Mouse (Mus musculus): ENCODE measurements around the gene Cnot4. TPM values are rescaled to one million over a fixed set of nuclear protein-coding genes. Genes with fewer than 3 reads are reported as not detected.

Cnot4 gene
- polyA plus RNA-seq (2015; fragmentation: Nextera tagmentation; extraction: Ambion mirVana), result 27.0 and 33.7 TPM in 2 replicates

GRCm38 (mm10) chr6:35133579-35134488 is at the start of gene Cnot4:
TSS of gene Cnot4 (minus strand) at chr6:35133724.

GRCm38 (mm10) chr6:35176979-35177649 is 43.6 kb upstream of the Cnot4 start, which contains the start of gene Nup205:
TSS of gene Nup205 (plus strand) at chr6:35177421.

GRCm38 (mm10) chr6:34988081-34988761 is 145.3 kb downstream of the Cnot4 start, which contains the start of gene Slc23a4:
TSS of gene Slc23a4 (minus strand) at chr6:34988404.

Other genes starting within 250 kb of the Cnot4 start
- gene Wdr91, start 222.8 kb downstream of the Cnot4 start, polyA plus RNA-seq (2015; fragmentation: Nextera tagmentation; extraction: Ambion mirVana), result 17.2 and 17.6 TPM in 2 replicates
- not detected in 2 replicates for gene Stra8, start 213.6 kb downstream of the Cnot4 start, polyA plus RNA-seq (2015; fragmentation: Nextera tagmentation; extraction: Ambion mirVana)
- gene Slc23a4, start 145.3 kb downstream of the Cnot4 start, polyA plus RNA-seq (2015; fragmentation: Nextera tagmentation; extraction: Ambion mirVana), result 0.97 and 1.0 TPM in 2 replicates
- 8.2 and 9.0 TPM in 2 replicates for gene Nup205, start 43.7 kb upstream of the Cnot4 start, polyA plus RNA-seq (2015; fragmentation: Nextera tagmentation; extraction: Ambion mirVana)
- 5.4 and 9.9 TPM in 2 replicates for gene Slc13a4, start 174.4 kb upstream of the Cnot4 start, polyA plus RNA-seq (2015; fragmentation: Nextera tagmentation; extraction: Ambion mirVana)
- 1.7 and 2.3 TPM in 2 replicates for gene Fam180a, start 192.4 kb upstream of the Cnot4 start, polyA plus RNA-seq (2015; fragmentation: Nextera tagmentation; extraction: Ambion mirVana)

Measured in neural tube, postnatal 0 days (tissue).